Mouse (Mus musculus) embryonic facial prominence, embryonic 14.5 days (tissue): Measurements from ENCODE around the gene Akap7. TPM values are rescaled to one million over a fixed set of nuclear protein-coding genes. Genes with fewer than 3 reads are reported as not detected.
A peak's percentile ranks its signal among the peaks of the same experiment; 100 is the strongest.

ENCODE experiments used
- ATAC-seq: fragments of 200-750 bp; cut with Nextera tagmentation; 2 replicates; pipeline ENCODE4 v1.8.0; 2017; ENCODE audit warnings: low read depth, moderate number of reproducible peaks, moderate TSS enrichment
- DNase-seq: peaks from one replicate; pipeline ENCODE4 v3.0.0-alpha.2; 2015; ENCODE audit warnings: low spot score
- H3K27ac ChIP-seq: fragments of 300-500 bp; sonication (generic); replicated peaks from 2 replicates; pipeline ENCODE4 v1.5.1; 2014; ENCODE audit warnings: low read depth, mild to moderate bottlenecking, low read length, moderate library complexity
- H3K27me3 ChIP-seq: fragments of 300-500 bp; sonication (generic); replicated peaks from 2 replicates; pipeline ENCODE4 v1.6.1; 2014; ENCODE audit warnings: low read length; ENCODE audit not compliant: control insufficient read depth, insufficient read depth
- H3K36me3 ChIP-seq: fragments of 300-500 bp; sonication (generic); 2 replicates; pipeline ENCODE4 v1.6.1; 2014; ENCODE audit warnings: low read length, mixed read lengths; ENCODE audit not compliant: control insufficient read depth, insufficient read depth
- H3K4me1 ChIP-seq: fragments of 300-500 bp; sonication (generic); 2 replicates; pipeline ENCODE4 v1.6.1; 2014; ENCODE audit warnings: antibody characterized with exemption, low read length; ENCODE audit not compliant: control insufficient read depth, insufficient read depth
- H3K4me2 ChIP-seq: fragments of 300-500 bp; sonication (generic); 2 replicates; pipeline ENCODE4 v1.6.1; 2014; ENCODE audit warnings: low read depth, mild to moderate bottlenecking, low read length, moderate library complexity, mixed read lengths
- H3K4me3 ChIP-seq: fragments of 300-500 bp; sonication (generic); 2 replicates; pipeline ENCODE4 v1.5.1; 2014; ENCODE audit warnings: low read depth, mild to moderate bottlenecking, low read length
- H3K9ac ChIP-seq: fragments of 300-500 bp; sonication (generic); 2 replicates; pipeline ENCODE4 v1.6.1; 2014; ENCODE audit warnings: low read depth, mild to moderate bottlenecking, low read length, moderate library complexity, mixed read lengths
- H3K9me3 ChIP-seq: fragments of 300-500 bp; sonication (generic); 2 replicates; pipeline ENCODE4 v1.6.1; 2016; ENCODE audit warnings: low read length; ENCODE audit not compliant: control insufficient read depth
- WGBS: fragments of 180-500 bp; shearing (Covaris S2); extraction: QIAGEN DNeasy Blood & Tissue Kit; methylation state at CpG from one replicate; pipeline ENCODE4 v1.1.7; 2014; 5-methylcytosine and 5-hydroxymethylcytosine counted together
- polyA plus RNA-seq: library from polyadenylated mRNA; unstranded; fragments of >200 nt; fragmentation: Nextera tagmentation; extraction: Ambion mirVana; gene quantifications from 2 replicates; pipeline ENCODE4 v1.2.1, GENCODE M21; 2014

Akap7 gene
- polyA plus RNA-seq, 1 experiment from 2014 or later, result 17.5 TPM

GRCm38 (mm10) chr10:25295836-25296235 is 11.8 kb downstream of the Akap7 start:
- no peak for DNase-seq
- Histone ChIP-seq H3K4me2 (no peak overlapping the region; the same call in 1 of the 2 replicates), H3K4me1 (peaks cover 19% of the 10 kb centered on the region), H3K27ac (peak overlapping the region; percentile 61), H3K27me3 (no peaks in the 10 kb centered on the region), H3K36me3 (no peaks in the 10 kb centered on the region), H3K4me3 (no peak overlapping the region), H3K9ac (no peak overlapping the region), H3K9me3 (no peaks in the 10 kb centered on the region)
- no peak for ATAC-seq
- WGBS, result 82% methylated on average over 9 of the region's 9 CpGs

GRCm38 (mm10) chr10:25294999-25295398 is 12.7 kb downstream of the Akap7 start:
- Histone ChIP-seq H3K9ac (no peak overlapping the region), H3K36me3 (no peaks in the 10 kb centered on the region), H3K4me2 (no peak overlapping the region), H3K4me1 (peaks cover 19% of the 10 kb centered on the region), H3K9me3 (no peaks in the 10 kb centered on the region), H3K27me3 (no peaks in the 10 kb centered on the region), H3K27ac (peak overlapping the region; percentile 61; the same call in 1 of the 2 replicates), H3K4me3 (no peak overlapping the region)
- ATAC-seq (no peak), DNase-seq (no peak)
- 75% methylated on average over 7 of the region's 7 CpGs for WGBS

- 0 out of 2 replicates have a peak, but pooled peaks cover 7% of the 10 kb centered on the region for H3K36me3 ChIP-seq
- H3K27ac ChIP-seq, result no peak overlapping the region
- no peak for DNase-seq
- H3K4me2 ChIP-seq, result no peak overlapping the region
- 88% methylated on average over 3 of the region's 3 CpGs for WGBS
- H3K9ac ChIP-seq, result no peak overlapping the region
- H3K4me3 ChIP-seq, result no peak overlapping the region
- H3K27me3 ChIP-seq, result no peaks in the 10 kb centered on the region
- H3K4me1 ChIP-seq, result peaks cover 19% of the 10 kb centered on the region
- H3K9me3 ChIP-seq, result no peaks in the 10 kb centered on the region
- ATAC-seq, result no peak
These were observed 13.9 kb downstream of the Akap7 start for GRCm38 (mm10) chr10:25293796-25294195.

GRCm38 (mm10) chr10:25291053-25291452 is 16.6 kb downstream of the Akap7 start:
- WGBS, result 76% methylated on average over 4 of the region's 4 CpGs
- H3K9ac ChIP-seq, result no peak overlapping the region
- 0 out of 2 replicates have a peak, but pooled peaks cover 8% of the 10 kb centered on the region for H3K36me3 ChIP-seq
- H3K4me2 ChIP-seq, result no peak overlapping the region
- no peak overlapping the region for H3K27ac ChIP-seq
- DNase-seq, result peak; percentile 66
- no peaks in the 10 kb centered on the region for H3K27me3 ChIP-seq
- H3K4me1 ChIP-seq, result peaks cover 7% of the 10 kb centered on the region; the same call in 1 of the 2 replicates
- H3K9me3 ChIP-seq, result peaks cover 5% of the 10 kb centered on the region; the same call in 1 of the 2 replicates
- 0 out of 2 replicates have a peak, but pooled peaks have one; percentile 37 for ATAC-seq
- H3K4me3 ChIP-seq, result no peak overlapping the region

- 83% methylated on average over 11 of the region's 11 CpGs for WGBS
- Histone ChIP-seq H3K9ac (no peak overlapping the region), H3K27me3 (no peaks in the 10 kb centered on the region), H3K36me3 (peaks cover 15% of the 10 kb centered on the region; the same call in 1 of the 2 replicates), H3K4me1 (no peaks in the 10 kb centered on the region), H3K9me3 (peaks cover 5% of the 10 kb centered on the region; the same call in 1 of the 2 replicates), H3K4me2 (no peak overlapping the region), H3K4me3 (no peak overlapping the region), H3K27ac (no peak overlapping the region)
- ATAC-seq, result no peak
- DNase-seq, result no peak
These were observed 22.4 kb downstream of the Akap7 start for GRCm38 (mm10) chr10:25285100-25285811.

GRCm38 (mm10) chr10:25284427-25285099 is 23.1 kb downstream of the Akap7 start:
- H3K9ac ChIP-seq, result no peak overlapping the region
- 0 out of 2 replicates have a peak, but pooled peaks cover 2% of the 10 kb centered on the region for H3K4me1 ChIP-seq
- no peak overlapping the region for H3K27ac ChIP-seq
- ATAC-seq (no peak), DNase-seq (no peak)
- no peaks in the 10 kb centered on the region for H3K27me3 ChIP-seq
- H3K4me3 ChIP-seq, result no peak overlapping the region
- H3K36me3 ChIP-seq, result peaks cover 15% of the 10 kb centered on the region; the same call in 1 of the 2 replicates
- H3K4me2 ChIP-seq, result no peak overlapping the region
- 93% methylated on average over 8 of the region's 8 CpGs for WGBS
- H3K9me3 ChIP-seq, result peaks cover 5% of the 10 kb centered on the region; the same call in 1 of the 2 replicates

GRCm38 (mm10) chr10:25283397-25283796 is 24.3 kb downstream of the Akap7 start:
- Histone ChIP-seq H3K4me1 (0 out of 2 replicates have a peak, but pooled peaks cover 5% of the 10 kb centered on the region), H3K27ac (no peak overlapping the region), H3K36me3 (peaks cover 6% of the 10 kb centered on the region; the same call in 1 of the 2 replicates), H3K9me3 (peaks cover 5% of the 10 kb centered on the region; the same call in 1 of the 2 replicates), H3K4me2 (no peak overlapping the region), H3K27me3 (no peaks in the 10 kb centered on the region), H3K9ac (no peak overlapping the region), H3K4me3 (no peak overlapping the region)
- ATAC-seq (no peak), DNase-seq (no peak)
- WGBS, result 77% methylated on average over 7 of the region's 7 CpGs

- 74% methylated on average over 5 of the region's 5 CpGs for WGBS
- Histone ChIP-seq H3K27me3 (no peaks in the 10 kb centered on the region), H3K4me1 (0 out of 2 replicates have a peak, but pooled peaks cover 10% of the 10 kb centered on the region), H3K4me2 (no peak overlapping the region), H3K4me3 (no peak overlapping the region), H3K27ac (no peak overlapping the region), H3K9ac (no peak overlapping the region), H3K36me3 (peaks cover 6% of the 10 kb centered on the region; the same call in 1 of the 2 replicates), H3K9me3 (no peaks in the 10 kb centered on the region)
- ATAC-seq (no peak), DNase-seq (no peak)
These were observed 27.5 kb downstream of the Akap7 start for GRCm38 (mm10) chr10:25280141-25280540.
